Mouse (Mus musculus) small intestine, adult 2 months (tissue): ENCODE data around the gene Asic1.

Experiments used
- CTCF ChIP-seq: fragments of 200-500 bp; IDR thresholded peaks from 2 replicates; pipeline ENCODE4 v1.5.1; 2012; ENCODE audit warnings: low read depth, mild to moderate bottlenecking, control low read depth, inconsistent platforms, low read length, moderate library complexity, mixed read lengths; ENCODE audit not compliant: insufficient replicate concordance, insufficient read length; ENCODE audit errors: extremely low read depth
- POLR2A ChIP-seq: fragments of 200-500 bp; IDR thresholded peaks from 2 replicates; pipeline ENCODE4 v1.6.1; 2012; ENCODE audit warnings: low read depth, mild to moderate bottlenecking, control low read depth, inconsistent platforms, low read length, moderate library complexity

- TF ChIP-seq CTCF = no peak
- TF ChIP-seq POLR2A = no peak
These were observed 11.7 kb upstream of the Asic1 start for GRCm38 (mm10) chr15:99658437-99658836.
